In genomic region chr4:30320038-30320437, GRCm38 (mm10) we compare ENCODE assay signal across 29 mouse cellular contexts.
"Had no signal": no experiment of that assay in that cellular context is flagged by ENCODE, and none has a peak within 500 bp of the region (broad histone marks: within the 10 kb centered on the region; RNA-seq: fewer than 3 reads in every experiment).

No protein-coding gene starts in this region.

- H3K4me1 ChIP-seq: limb, embryonic 10.5 days; limb, embryonic 12.5 days; limb, embryonic 13.5 days; limb, embryonic 15.5 days; liver, embryonic 12.5 days; liver, embryonic 13.5 days; liver, embryonic 15.5 days; lung, embryonic 15.5 days; megakaryocyte, embryonic 14.5 days; midbrain, embryonic 12.5 days; midbrain, embryonic 13.5 days; neural tube, embryonic 12.5 days had no signal

- H3K9ac ChIP-seq: limb, embryonic 12.5 days; limb, embryonic 13.5 days; limb, embryonic 15.5 days; liver, embryonic 12.5 days; liver, embryonic 13.5 days; liver, embryonic 14.5 days; liver, embryonic 15.5 days; liver, postnatal 0 days; lung, embryonic 14.5 days; lung, embryonic 15.5 days; midbrain, embryonic 12.5 days; midbrain, embryonic 13.5 days; neural tube, embryonic 12.5 days had no signal

- H3K27ac ChIP-seq: left cerebral cortex, adult 2 months; limb, embryonic 10.5 days; limb, embryonic 12.5 days; limb, embryonic 13.5 days; limb, embryonic 15.5 days; liver, embryonic 12.5 days; liver, embryonic 13.5 days; liver, embryonic 14.5 days; liver, embryonic 15.5 days; lung, embryonic 15.5 days; macrophage; midbrain, embryonic 12.5 days; midbrain, embryonic 13.5 days; neural tube, embryonic 12.5 days had no signal

- DNase-seq: layer of hippocampus, postnatal 36 days; left cerebral cortex, postnatal 4 days; liver; liver, embryonic 13.5 days; liver, postnatal 0 days; lung, adult 18-20 months; lung, adult 2 months; lung, embryonic 14.5 days; lung, postnatal 10 days; lung, postnatal 14 days; lung, postnatal 36 days; lung, postnatal 4 days had no signal

- ATAC-seq: liver, embryonic 12.5 days; liver, postnatal 0 days; lung, postnatal 0 days; midbrain, embryonic 13.5 days had no signal

- H3K27me3 ChIP-seq: limb, embryonic 12.5 days; limb, embryonic 13.5 days; limb, embryonic 15.5 days; liver, embryonic 12.5 days; liver, embryonic 13.5 days; liver, embryonic 15.5 days; lung, embryonic 15.5 days; megakaryocyte, embryonic 14.5 days; midbrain, embryonic 12.5 days; midbrain, embryonic 13.5 days; neural tube, embryonic 12.5 days had no signal

- H3K4me2 ChIP-seq: limb, embryonic 12.5 days; limb, embryonic 13.5 days; limb, embryonic 15.5 days; liver, embryonic 11.5 days; liver, embryonic 12.5 days; liver, embryonic 13.5 days; liver, embryonic 15.5 days; lung, embryonic 14.5 days; lung, embryonic 15.5 days; midbrain, embryonic 12.5 days; midbrain, embryonic 13.5 days; neural tube, embryonic 12.5 days had no signal

- H3K36me3 ChIP-seq: limb, embryonic 10.5 days; limb, embryonic 12.5 days; limb, embryonic 13.5 days; limb, embryonic 15.5 days; liver, embryonic 12.5 days; liver, embryonic 13.5 days; liver, embryonic 15.5 days; lung, embryonic 15.5 days; midbrain, embryonic 12.5 days; midbrain, embryonic 13.5 days; neural tube, embryonic 12.5 days had no signal

- H3K9me3 ChIP-seq: limb, embryonic 10.5 days; limb, embryonic 12.5 days; limb, embryonic 13.5 days; limb, embryonic 15.5 days; liver, embryonic 12.5 days; liver, embryonic 13.5 days; liver, embryonic 15.5 days; lung, embryonic 15.5 days; megakaryocyte, embryonic 14.5 days; midbrain, embryonic 12.5 days; midbrain, embryonic 13.5 days; neural tube, embryonic 12.5 days had no signal

- H3K4me3 ChIP-seq: left cerebral cortex, adult 2 months; limb, embryonic 10.5 days; limb, embryonic 12.5 days; limb, embryonic 13.5 days; limb, embryonic 15.5 days; liver, embryonic 12.5 days; liver, embryonic 13.5 days; liver, embryonic 15.5 days; lung, embryonic 15.5 days; megakaryocyte, embryonic 14.5 days; midbrain, embryonic 12.5 days; midbrain, embryonic 13.5 days; myocyte; neural tube, embryonic 12.5 days had no signal
